Mouse (Mus musculus) urinary bladder, postnatal 36 days (tissue): ENCODE measurements around the gene Ppp1r35.

Experiments used
- DNase-seq, 2 experiments: peaks; one replicate each; pipeline ENCODE4 v3.0.0; 2022; ENCODE audit warnings: low spot score in 2 of 2, mixed read lengths in 1 of 2

Ppp1r35 gene

DNA sequence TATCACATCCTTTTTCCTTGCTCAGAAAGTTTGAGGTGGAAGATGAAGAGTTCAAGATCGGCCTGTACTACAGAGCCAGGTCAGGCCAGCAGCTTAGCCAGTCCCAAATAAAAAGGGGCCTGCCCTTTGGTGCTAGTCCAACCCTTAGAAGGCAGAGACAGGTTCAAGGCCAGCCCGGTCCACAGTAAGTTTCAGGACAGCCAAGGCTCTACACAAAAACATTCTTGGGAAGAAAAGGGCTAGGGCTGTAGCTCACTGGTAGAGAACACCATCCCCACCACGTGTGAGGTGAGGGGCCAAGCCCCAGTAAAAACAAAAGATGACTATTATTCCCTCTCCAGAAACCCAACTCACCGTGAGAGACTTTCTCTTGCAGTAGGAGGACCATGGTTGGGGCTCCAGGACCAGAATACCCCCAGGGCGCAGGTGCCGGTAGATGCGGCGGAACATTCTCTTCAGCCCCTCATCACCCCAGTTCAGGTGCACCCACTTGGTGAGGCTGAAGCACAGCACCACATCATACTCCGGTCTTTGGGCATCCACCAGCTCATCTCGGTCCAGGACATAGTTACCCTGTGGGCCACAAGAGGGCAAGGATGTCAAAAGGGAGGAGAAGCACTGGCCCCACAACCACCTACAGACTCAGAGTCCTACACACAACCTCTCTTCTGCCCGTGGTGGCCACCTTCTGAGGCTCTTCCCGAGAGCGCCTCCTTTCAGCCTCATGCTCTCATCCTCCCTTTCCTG is 4.3 kb downstream of the Ppp1r35 start:
- DNase-seq: no peak

DNA sequence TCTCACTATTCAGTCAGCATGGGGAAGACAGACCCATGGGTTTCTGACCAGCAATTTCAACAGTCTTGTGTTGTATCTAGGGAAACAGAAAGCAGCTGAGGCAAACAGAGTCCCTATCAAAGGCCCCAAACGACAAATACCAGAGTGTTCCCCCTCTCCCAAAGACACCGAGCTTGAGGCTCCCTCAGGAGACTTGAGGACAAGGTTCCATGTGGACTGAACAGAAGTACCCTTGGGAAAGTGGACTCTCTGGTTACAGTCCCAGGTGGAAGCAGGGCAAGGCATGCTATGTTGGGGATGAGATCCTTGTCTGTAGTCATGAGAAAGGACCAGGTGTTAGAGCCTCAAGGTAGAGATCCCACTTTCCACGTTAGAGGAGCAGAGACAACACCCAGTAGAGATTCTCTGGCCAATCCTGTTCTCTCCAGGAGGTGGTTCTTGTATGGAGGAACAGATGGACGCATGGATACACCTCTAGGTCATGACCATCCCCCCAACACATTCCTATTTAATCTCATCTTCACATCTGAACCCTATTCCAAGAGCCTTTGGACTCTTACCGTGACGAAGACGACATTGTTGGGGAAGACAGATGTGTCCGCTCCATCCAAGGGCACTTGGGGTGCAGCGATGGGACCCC is 5.4 kb downstream of the Ppp1r35 start:
- DNase-seq: no peak

DNA sequence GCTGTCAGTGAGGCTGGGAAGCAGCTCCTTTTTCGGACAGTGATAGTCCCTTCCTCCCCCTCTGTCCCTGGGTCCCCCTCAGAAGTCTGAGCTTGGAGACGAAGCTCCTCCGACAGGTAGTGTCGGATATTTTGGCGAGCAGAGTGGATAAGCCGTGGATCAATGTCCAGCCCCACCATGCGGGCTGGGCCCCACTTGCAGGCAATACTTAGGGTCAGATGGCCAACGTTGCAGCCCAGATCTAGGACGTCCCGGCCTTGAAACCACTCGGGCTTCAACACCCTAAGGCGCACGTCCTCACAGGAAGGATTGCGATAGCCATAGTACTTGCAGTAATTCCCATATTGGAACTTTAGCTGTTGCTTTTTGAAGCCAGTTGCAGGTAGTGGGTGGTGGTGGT is 5.9 kb downstream of the Ppp1r35 start:
- DNase-seq: no peak

DNA sequence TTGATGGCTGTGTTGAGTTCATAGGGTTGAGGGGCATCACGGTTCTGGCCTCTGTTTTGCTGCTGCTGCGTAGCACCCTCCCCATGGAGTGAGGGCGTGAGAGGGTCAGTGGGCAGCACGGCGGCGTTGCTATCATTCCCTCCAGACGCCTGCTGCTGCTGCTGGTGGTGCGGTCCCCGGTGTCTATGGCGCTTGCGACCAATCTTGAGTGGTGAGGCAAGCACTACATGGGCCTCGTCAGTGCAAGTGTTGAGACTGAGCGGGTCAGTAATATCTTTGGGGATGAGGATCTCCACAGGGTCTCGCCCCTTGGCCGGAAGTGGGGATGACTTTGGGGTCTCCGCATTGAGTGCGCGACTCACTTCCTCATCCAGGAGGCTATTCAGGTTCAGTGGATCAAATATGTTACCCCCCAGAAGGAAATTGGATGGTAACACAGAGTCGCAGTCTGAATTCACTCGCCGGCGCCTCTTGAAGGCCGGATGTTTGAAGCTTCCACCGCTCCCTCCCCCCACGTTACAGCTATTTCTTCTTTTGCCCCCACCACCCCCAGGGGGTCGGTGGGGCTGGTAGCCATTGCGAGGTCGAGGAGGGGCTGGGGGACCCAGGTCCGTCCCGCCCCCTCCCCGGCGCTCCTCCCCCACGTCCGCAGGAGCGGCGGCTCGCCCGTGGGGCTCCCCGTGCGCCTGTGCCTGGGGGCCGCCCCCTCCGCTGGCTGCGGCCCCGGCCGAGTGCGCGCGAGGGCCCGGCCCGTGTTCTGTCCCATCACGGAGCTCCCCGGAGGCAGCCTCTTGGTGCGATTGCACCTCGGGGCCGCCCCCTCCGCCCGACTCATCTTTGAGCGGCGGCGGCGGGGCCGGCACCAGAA is 6.7 kb downstream of the Ppp1r35 start:
- DNase-seq: peak; percentile 42 to 43

DNA sequence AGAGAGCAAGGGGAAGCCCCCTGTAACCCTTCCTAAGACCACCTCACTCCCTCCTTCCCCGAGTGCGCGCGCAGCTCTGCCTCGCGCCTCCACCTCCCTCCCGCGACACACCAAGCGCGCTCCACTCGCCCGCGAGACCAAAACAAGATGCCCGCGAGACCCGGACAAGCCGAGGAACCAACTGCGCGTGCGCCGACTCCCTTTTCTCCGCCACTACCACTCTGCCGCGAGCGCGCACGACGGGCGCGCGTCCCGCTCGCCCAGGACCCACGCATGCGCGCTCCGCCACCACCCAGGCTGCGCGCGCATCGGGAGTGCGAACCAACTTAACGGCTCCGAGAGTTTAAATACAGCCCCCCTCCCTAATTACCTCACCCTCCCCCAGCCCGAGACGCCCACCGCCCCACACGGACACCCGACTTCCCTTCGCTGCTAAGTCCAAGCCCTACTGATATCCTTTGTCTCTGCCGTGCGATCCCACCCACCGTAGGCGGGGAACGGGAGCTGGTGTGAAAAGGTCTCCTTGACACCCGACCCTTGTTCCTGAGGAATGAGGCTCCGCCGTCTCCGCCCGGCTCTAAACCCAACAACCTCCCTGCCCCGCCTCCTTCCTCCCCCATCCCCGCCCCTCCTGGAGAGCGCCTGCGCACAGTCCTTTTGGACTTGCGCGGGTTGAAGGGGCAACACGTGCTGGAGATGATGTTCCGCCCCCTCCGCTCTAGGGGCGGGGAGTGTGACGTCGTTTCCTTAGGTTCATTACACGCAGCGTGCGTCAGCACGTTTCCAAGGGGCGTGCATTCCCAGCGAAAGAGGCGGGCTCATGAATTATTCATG is 7.7 kb downstream of the Ppp1r35 start:
- peak; percentile 98 to 99 for DNase-seq

DNA sequence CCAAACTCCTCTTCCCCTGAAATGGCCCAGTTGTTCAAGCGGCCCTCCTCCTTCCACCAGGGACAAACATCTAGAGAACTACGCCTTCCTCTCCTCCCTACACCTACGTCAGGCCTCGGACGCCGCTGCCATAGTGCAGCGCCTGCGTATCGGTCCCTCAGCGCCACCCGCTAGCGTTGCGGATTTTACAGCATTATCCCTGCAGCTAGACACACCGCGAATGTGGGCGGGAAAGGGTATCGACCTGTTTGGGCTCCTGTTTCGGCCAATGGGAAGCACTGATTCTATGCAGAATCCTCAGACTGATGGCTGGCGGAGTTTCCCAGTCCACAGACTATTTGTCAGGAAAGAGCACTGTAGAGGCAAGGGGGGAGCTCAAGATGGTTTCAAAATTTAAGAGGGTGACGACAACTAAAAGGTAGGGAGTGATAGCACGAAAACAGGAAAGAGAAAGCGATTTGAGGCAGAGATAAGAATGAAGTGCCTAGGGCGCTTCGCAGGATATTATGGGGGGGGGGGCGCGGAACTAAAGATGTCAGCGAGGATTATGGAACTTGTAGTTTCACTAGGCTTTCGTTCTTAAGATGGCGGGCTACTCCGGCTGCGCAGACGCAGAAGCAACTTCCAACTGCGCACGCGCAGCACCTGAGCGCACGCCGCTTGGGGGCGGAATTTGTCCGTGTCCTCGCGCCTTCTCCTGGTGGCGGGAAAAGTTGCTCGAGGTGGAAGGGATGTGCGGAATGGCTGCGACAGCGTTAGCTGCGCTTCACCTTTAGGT is 8.7 kb downstream of the Ppp1r35 start, which contains the start of the genes Mepce and Zcwpw1:
Gene Mepce, minus strand, starts transcription at position 505 of the 778 bp plus-strand sequence.
Gene Zcwpw1, plus strand, starts transcription at position 648 of the 778 bp plus-strand sequence.
- DNase-seq: peak; percentile 94 to 95

DNA sequence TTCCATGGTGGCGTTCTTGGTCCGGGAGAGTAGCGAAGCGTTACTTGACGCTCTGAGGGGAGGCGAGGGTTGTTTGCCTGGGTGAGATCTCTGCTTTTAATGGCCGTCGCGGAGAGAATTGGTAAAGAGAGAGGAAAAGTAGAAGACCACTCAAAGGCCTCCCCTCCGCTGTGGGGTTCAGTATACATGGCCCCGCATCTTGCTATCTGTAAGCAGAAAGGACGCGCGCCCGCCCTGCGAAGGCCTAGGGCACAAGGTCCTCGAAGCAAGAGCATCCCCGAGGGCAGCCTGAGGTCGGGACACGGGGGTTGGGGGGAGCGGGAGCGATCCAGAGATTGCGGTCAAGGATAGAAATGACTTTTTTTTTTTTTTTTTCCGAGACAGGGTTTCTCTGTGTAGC is 9.5 kb downstream of the Ppp1r35 start:
- no peak for DNase-seq

DNA sequence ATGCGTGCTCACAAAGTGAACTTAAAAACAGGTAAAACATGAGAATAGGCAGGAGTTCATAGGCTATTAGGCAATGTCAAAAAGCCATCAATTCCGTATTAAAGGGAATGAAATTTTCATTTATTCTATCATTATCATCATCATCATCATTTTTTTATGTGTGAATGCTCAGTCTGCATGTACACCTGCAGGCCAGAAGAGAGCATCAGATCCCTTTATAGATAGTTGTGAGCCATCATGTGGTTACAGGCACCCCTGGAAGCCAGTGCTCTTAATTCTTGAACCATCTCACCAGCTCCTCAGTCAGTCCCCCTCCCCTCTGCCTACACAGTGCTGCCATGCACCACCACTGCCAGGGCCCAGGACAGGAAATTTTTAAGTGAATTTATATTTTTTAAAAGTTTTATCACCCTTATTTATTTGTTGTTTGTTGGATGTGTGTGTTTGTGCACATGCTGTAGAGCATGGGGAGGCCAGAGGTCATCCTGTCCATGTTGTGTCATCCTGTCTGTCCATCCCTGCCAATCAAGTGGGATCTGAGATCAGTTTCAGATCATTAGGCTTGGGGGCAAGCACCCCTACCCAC is 10.4 kb downstream of the Ppp1r35 start:
- DNase-seq: no peak

DNA sequence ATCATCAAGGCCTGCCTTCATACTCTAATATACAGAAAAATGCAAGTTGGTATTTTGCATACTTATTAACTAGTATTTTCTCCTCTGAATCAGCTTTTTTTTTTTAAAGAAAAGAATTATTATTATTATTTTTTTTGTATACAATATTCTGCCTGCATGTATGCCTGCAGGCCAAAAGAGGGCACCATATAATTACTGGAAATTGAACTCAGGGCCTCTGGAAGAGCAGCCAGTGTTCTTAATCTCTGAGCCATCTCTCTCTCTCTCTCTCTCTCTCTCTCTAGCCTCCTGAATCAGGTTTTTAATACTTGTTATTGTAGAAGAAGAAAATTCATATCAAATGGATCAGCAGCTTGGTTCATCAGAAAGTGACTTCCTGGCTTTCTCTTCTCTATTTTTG is 12.9 kb downstream of the Ppp1r35 start:
- no peak for DNase-seq

DNA sequence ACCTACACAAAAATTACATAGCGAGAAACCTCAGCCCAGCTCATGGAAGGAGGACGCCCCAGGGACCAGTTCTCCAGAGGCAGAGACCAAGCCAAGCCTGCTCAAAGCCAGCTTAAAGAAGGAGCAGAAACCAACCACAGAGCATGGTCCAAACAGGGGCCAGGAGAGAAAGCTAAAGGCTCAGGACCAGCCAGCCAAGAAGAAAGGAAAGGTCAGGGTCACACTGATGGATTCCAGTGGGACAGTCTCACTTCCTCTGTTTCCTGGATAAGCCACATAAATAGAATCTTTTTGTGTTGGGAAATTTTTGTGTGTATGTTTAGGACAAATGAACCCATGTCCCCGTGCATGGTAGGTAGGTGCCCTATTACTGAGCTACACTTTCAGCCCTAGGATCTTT is 18.0 kb downstream of the Ppp1r35 start:
- DNase-seq: no peak

DNA sequence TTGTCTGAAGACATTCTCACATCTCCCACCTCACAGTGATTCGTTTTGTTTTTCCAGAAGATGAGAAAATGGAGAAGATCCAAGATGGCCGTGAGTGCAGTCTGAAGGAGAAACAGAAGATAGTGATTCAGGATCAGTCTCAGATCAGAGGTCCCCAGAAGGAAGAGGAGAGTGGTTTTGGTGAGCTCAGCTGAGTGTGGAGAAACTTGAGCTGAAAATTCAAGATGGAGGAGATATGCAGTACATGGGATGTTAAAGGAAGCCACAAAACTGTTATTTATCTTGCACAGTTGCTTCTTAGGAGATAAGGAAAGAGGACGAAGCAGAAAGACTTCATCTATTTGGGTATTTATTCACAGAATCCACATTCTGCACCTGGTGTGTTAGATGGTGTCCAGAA is 22.3 kb downstream of the Ppp1r35 start:
- DNase-seq: no peak

DNA sequence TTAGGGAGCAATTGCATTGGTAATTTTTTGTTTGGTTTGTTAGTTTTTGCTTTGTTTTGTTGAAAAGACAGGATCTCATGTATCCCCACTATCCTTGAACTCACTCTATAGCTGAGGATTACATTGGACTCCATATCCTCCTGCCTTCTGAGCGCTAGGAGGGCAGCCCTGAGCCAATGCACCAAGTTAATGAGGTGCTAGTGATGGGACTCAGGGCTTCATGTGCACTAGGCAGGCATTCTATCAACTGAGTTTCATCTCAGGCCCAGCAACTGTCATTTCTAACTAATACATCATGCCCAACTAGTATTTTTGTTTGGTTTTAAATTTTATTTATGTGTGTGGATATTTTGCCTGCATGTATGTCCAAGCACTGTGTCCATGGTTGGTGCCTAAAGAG is 27.5 kb downstream of the Ppp1r35 start:
- no peak for DNase-seq

DNA sequence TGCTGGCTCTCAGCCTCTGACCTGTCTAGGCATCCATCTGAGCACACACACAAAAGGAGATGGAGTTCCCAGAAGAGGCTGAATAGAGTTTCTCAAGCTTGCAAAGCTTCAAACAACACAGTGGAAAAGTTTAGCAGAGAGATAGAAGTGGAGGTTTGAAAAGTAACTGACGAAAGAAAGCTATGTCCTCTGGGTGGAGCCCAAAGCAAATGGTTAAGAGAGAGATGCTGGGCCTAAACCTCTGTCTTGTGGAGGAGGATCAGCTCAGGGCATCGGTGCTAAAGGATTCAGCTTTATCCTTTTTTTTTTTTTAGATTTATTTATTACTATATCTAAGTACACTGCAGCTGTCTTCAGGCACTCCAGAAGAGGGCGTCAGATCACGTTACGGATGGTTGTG is 29.7 kb downstream of the Ppp1r35 start:
- DNase-seq: no peak

DNA sequence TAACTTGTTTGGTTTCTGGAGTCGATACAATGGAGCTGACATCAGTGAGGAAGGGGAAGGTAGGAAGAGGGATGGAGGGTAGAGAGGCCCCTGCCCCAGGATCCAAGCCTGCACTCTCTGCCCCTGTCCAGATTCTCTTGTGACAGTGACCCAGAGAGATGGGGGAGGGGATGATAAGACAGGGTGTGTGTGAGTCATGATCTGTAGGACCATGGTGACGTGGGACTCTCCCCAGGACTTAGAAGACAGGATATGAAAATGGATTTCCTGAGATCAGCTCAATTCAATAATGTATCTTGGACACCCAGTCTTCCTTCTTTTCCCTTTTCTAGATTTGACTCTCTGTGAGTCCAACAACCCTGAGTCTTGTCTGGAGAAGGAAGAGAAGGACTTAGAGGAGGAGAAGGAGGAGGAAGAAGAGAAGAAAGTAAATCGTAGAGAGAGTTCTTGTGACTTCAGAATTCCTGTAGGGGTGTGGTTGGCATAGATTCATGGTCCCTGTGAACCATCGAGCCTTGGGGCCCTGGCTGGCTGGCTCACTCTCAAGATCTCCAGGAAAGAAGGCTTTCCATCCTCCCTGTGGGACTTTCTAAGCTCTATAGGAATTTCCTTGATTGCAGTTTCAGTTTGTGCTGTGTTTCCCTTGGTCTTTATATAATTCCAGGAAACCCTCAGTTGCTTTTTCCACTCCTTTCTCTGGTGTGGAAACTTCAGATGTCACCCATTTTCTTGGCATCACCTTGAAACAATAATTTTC is 39.0 kb downstream of the Ppp1r35 start:
- no peak for DNase-seq

DNA sequence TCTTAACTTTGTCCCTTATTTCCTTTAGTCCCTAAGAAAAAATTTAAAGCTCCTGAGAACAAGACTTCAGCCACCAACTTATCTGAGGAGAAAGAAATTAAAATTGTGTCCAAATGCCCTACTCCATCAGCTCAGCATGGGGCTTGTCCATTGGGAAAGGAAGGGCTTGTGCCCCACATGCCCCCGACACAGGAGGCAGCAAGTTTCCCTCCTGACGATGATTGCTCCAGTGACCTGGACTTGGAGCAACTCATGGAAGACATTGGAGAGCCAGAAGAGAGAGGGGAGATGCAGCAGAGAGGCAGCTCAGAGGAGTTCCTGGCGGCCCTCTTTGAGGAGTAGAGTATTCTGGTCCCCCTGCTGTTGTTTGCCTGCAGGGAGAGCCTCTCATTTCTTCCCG is 43.5 kb downstream of the Ppp1r35 start:
- DNase-seq: no peak

DNA sequence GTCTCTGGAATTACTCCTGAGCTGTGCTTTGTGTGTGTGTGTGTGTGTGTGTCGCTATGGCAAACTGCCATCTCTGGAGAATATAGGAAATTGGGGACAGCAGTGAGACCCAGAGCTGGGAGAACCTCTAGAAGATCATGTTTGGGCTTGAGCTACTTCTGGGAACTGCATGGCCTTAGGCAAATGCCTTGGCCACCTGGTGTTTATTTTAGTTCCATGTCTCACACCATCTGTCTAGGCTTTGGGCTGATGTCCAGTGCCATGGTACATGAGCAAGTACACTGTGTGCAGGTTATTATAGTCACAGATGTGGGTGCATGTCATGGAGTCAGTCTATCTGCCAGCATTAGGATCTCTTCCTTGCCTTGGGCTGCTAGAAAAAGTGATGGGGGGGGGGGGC is 44.0 kb downstream of the Ppp1r35 start:
- no peak for DNase-seq

DNA sequence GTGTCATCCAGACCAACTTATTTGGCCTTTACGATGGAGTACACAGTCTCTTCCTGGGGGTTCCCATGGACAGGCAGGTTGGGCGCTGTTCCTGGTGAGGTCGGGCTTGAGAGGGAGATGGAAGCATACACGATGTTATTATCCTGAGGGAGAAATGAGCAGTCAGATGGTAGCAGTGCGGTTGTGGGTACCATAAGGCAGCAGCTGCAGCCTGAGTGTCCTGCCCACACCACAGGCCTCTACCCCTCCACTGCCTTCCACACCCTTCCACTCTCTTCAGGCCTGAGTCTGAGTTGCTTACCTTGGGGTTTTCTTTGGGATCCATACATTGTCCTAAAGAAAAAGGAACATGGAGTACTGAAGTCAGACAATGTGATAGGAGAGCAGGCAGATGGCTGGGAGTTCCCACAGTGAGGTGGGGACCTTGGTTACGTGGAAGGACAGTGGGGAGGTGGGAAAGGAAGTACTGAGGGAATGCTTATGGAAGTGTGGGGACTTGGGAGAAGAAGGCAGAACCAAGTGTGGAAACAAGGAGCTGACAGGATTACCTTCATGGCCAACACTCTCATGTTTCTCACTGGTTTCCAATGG is 44.9 kb downstream of the Ppp1r35 start:
- no peak for DNase-seq

DNA sequence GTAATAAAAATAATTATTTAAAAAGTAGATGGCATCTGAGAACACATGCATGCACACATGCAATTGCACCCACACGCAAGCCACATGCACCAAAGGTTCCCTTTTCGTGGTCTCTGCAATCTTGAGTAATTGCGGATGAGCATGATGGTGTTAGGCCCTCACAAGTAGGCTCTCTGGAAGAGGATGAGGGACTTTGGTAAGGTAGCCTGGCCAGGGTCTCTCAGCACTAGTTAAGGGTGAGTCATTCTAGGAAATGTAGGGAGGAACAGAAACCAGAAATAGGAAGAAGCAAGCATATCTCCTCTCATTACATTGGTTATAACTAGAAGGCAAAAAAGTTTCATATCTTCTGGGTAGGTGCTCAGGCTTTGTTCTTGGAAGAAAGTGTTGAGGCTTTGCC is 46.4 kb downstream of the Ppp1r35 start:
- DNase-seq: no peak

DNA sequence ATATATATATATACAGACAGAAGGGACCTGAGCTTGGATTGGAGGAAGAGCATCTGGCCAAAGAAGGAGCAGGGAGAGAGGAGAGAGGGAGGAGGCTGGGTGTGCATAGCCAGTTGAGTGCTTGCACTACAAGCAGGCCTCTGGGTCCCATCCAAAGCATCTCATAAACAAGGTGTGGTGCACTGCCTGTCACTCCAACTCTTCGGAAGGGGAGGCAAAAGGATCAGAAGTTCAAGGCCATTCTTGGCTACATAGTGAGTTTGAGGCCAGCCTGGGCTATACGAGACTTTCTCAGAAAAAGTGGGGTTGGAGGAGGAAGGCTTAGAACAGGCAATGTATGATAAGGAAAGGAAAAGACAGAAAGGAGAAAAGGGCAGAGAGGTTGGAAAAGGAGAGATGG is 47.3 kb downstream of the Ppp1r35 start:
- no peak for DNase-seq
